In the genomic region with DNA sequence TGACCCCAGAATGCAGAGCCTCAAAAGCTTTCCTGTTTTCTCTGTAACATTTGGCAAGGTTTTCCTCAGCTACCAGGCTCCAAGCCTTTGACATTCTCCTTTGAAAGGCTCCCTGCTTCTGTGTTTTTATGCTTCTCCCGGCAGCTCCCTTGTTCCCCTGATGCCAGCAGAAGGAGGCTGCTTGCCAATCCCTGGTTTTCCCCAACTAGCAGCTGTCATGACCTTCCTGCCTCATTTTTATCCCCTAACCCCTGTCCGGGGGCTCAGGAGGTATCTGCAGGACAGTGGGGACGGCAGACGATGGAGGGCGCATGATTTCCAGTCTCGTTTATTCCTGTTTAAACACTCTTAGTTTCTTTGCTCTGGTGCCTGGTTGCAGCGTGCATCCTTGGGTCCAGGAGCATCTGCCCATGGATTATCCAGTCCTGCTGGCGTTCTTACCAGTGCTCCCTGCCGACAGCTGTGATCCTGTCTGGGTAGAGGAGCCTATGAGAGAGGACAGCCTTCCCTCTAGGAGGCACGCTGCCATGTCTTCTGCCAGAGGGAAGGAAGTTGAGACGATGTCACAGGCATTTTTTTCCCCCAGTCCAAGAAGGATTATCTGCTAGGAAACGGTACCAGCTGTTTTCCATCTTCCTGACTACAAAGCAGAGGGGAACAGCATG, we compare ENCODE assay signal across 8 mouse cellular contexts.
DNase-seq lines count a peak whose midpoint lies in the region; ATAC-seq and TF ChIP-seq lines count a peak whose summit lies in the region.

No protein-coding gene starts in this region.

- WGBS in hindbrain, embryonic 12.5 days, result 26% methylated on average over 12 of the region's 12 CpGs
- 17% methylated on average over 12 of the region's 12 CpGs for WGBS in lung, adult 2 months

- H3K9ac ChIP-seq in hindbrain, embryonic 12.5 days, result peak overlapping the region; percentile 9; the same call in 1 of the 2 replicates

- DNase-seq in adrenal gland, adult 2 months, result peak; percentile 11
- no peak for DNase-seq in adrenal gland, adult 8-10 months
- DNase-seq in frontal cortex, postnatal 36 days (ENCODE audit: low spot score in 2 of 2), result peak; percentile 55 to 68
- DNase-seq in layer of hippocampus, adult 9-11 months, result peak; percentile 68
- DNase-seq in lung, adult 2 months, result peak; percentile 17
- DNase-seq in ovary, postnatal 14 days (ENCODE audit: low spot score), result peak; percentile 26
- no peak for DNase-seq in B cell, adult 2 months

- H3K4me2 ChIP-seq in hindbrain, embryonic 12.5 days (replicated peaks), result peak overlapping the region; percentile 19; the same call in 1 of the 2 replicates

- ATAC-seq in hindbrain, embryonic 12.5 days (ENCODE audit: low FRiP score), result peak; percentile 41; the same call in 1 of the 2 replicates

- H3K4me1 ChIP-seq in hindbrain, embryonic 12.5 days, result peaks cover 41% of the 10 kb centered on the region
- peaks cover 3% of the 10 kb centered on the region for H3K4me1 ChIP-seq in lung, adult 2 months (ENCODE audit: control insufficient read depth, insufficient read depth, low read length)

- H3K36me3 ChIP-seq in hindbrain, embryonic 12.5 days, result peaks cover 10% of the 10 kb centered on the region; the same call in 1 of the 2 replicates

- H3K4me3 ChIP-seq in hindbrain, embryonic 12.5 days, result no peak overlapping the region
- no peak overlapping the region for H3K4me3 ChIP-seq in lung, adult 2 months (replicated peaks; ENCODE audit: extremely low read depth, low read depth, low read length)

- H3K9me3 ChIP-seq in hindbrain, embryonic 12.5 days (replicated peaks), result no peaks in the 10 kb centered on the region

- H3K27me3 ChIP-seq in hindbrain, embryonic 12.5 days, result no peaks in the 10 kb centered on the region

- 0 out of 2 replicates have a peak, but pooled peaks have one; percentile 9 for TF ChIP-seq POLR2A in lung, adult 2 months (IDR thresholded peaks at IDR 0.05; ENCODE audit: borderline replicate concordance, extremely low read depth, low read depth, low read length)

- peak overlapping the region; percentile 92 for H3K27ac ChIP-seq in hindbrain, embryonic 12.5 days

- no peak for TF ChIP-seq CTCF in lung, adult 2 months (IDR thresholded peaks at IDR 0.05; ENCODE audit: insufficient read depth, low read length)

Comparison
In these comparisons a context has a peak if more than half of its experiments do, and no peak if none do; other contexts are left out.
1. DNase-seq: peak in adrenal gland, adult 2 months (single experiment), frontal cortex, postnatal 36 days (2 of 2), layer of hippocampus, adult 9-11 months (single experiment), lung, adult 2 months (single experiment) and ovary, postnatal 14 days (single experiment); none in adrenal gland, adult 8-10 months (single experiment) and B cell, adult 2 months (0 of 2).